Mouse (Mus musculus) thymus, postnatal 4 days (tissue): ENCODE results near the gene BC003965.
"Not testable (repeated sequence)": the region's sequence is repeated elsewhere in the genome, so short reads cannot be mapped to it uniquely, and the experiment has no call there.

Experiments used
- DNase-seq: peaks from one replicate; pipeline ENCODE4 v3.0.0; 2021

BC003965 gene

DNA sequence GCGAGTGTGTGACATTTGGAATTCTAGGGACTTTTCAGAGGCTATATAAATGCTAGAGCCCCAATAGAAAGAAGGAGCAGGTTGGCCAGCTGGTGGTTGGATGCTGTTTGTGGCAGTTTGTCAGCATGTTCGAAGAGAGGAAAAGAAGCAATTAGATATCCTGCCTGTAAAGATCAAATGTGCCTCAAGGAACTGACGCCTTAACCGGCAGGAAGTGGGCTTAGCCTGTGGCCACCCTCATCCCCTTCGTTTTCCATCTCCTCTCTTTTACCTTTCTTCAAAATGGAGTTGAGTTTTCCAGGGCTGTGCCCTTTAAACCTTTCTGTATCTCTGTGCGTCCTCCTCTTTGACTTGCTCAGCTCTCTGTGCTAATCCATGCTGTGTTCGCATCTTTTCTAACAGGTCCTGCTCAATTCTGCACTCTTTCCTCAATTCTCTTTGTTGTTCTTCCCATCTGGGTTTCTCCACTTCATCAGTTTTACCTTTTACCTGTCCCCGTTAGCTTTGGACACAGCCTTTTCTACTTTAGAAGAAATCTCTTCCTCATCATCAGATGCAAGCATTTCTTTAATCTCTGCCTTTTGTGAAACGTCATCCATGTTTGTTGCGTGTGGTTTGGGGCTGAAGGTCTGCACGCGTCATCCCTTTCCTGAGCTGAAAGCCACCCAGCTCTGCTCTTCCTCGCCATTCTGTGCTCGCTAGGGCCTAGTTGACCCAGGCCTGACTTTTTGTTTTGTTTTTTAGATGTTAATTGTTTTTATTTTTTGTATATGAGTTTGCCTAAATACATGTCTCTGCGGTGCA is 35.3 kb downstream of the BC003965 start:
- peak; percentile 40 for DNase-seq

DNA sequence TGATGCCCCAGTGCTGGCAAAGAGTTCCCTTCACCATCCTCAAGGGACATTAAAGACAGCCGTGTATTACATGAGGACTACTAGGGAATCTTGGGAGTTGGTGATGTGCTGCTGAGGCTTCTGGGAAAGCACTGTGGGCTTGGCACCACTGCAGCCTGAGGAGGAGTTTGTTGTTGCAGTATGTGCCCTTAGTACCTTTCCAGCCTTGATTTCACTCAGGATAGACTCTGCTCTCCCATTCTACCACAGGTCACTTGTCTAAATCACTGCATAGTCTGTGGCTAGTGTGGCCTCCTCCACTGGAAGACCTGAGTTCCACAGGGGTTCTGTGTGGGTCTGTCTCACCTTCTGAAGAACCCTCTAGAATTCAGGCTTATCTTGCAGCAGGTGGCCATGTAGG is 36.4 kb downstream of the BC003965 start:
- no peak for DNase-seq

DNA sequence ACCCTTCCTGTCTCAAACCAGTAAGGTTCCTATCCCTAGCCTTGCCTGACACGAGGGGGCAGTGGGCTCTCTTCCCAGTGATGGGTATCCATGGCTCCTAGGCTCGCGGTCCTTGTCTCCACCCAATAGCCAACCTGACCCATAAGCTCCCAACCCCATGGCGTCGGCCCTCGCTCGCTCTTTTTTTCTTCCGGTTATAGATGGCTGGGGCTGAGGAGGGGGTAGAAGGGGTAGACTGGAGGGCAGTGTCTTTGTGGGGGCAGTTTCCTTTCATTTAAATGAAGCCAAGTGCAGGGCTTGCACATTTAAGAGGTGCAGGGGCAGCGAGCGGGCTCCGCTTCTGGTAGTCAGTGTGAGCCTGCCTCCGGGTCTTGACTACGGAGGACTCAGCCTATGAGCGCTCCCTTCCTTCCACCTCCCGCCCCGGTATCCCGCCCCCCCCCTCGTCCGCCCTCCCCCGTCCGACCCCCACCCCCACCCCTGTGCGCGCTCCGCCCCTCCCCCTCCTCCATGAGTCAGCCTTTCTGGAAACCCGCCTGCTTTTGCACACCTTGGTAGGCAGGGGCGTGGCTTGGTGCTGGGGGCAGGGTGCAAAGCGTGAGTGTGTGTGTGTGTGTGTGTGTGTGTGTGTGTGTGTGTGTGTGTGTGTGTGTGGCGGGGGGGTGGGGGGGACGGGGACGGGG is 37.6 kb downstream of the BC003965 start:
- DNase-seq: peak; percentile 90

GRCm38 (mm10) chr17:25222504-25222940 is 38.2 kb downstream of the BC003965 start:
- peak; percentile 64 for DNase-seq

DNA sequence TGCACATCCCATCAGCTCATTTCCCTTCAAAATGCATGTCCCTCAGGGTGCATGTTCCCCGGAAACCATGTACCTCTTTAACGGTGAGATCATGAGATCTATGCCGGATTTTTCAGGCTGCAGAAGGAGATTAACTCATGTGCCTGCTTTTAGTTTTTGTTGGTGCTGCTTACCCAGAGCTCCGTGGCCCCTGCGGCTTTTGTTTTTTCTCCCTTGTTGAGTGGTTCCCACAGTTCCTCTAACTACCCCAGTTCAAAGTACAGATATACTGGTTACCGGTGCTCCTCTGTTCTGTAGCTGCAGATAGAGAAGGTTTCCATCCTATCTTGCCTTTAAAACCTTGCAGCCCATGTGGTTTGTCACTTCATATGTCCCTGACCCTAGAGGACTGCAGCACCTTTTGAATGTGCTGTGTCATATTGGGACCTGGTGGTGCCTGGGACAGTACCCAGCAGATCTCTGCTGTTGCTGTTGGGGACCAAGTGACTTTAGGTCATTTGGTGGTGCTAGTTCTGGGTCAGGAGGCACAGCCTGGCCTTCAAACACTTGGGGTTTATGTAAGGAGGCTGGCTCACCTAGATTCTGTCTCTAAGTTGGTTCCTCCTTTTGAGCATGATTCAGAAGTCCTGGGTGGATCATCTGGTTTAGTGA is 38.7 kb downstream of the BC003965 start:
- no peak for DNase-seq

DNA sequence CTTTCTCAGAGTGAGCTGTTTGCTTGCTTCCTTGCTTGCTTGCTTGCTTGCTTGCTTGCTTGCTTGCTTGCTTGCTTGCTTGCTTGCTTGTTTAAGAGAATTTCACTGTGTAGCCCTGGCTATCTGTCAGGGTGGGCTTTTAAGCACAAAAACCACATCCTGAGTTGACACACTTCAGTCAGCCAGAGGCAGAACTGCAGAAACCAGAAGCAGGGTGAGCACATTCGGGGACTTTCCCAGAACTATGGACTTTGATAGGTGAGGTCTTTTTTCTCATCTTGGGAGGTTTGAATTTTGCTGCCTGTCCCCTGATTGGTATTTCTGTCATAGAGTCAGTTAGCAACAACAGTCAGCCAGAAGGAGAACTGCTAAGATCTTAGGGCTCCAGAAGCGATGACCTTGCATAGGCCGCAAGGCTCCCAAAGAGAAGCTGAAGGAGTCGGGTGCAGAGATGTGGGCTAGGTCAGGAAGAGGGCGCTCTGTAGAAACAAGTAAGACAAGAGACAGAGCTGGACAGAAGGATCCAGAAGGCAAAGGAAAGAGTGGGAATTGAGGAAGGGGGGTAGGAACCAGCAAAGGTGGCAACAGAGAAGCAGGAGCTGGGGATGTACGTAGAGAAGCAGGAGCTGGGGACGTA is 40.4 kb downstream of the BC003965 start:
- DNase-seq: peak; percentile 56

DNA sequence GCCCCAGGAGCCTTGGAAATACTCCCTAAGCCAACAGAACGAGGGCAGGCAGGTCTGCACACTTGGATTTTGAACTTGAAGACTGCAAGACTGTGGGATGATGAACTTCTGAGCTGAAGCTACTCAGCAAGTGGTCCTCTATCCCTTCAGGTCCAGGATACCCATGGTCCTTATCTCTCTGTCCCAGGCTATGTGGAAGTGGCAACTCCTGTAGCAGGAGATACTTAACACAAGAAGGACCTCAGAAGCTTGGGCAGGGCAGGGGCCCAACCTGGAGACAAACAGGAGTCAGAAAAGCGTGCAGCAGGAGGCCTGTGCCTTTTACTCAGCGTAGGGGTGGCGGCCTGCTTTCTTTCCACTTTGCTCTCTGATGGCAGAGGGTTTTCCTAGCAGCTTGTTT is 41.3 kb downstream of the BC003965 start:
- no peak for DNase-seq

- no peak for DNase-seq
Observed at GRCm38 (mm10) chr17:25227991-25228390, 43.6 kb downstream of the BC003965 start.

- peak; percentile 9 for DNase-seq
Observed at GRCm38 (mm10) chr17:25230014-25230655, 45.8 kb downstream of the BC003965 start.

DNA sequence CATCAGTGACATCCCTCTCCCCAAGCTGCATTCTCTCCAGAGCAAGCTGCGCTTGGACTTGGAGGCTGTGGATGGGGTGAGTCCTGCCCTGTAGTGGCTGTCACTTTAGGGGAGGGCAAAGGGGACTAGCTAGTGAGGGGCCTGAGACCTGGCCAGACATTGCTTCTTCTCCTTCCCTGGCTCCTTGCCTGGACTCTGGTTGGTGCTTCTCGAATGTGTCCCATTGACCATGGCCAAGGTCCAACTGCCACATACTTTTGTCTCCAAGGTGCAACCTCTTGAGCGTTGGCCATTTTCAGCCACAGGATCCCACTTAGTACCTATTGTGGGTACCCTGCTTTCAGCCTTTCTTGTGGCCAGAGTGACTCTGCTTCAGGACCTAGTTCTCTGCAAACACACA is 46.3 kb downstream of the BC003965 start:
- DNase-seq: no peak

DNA sequence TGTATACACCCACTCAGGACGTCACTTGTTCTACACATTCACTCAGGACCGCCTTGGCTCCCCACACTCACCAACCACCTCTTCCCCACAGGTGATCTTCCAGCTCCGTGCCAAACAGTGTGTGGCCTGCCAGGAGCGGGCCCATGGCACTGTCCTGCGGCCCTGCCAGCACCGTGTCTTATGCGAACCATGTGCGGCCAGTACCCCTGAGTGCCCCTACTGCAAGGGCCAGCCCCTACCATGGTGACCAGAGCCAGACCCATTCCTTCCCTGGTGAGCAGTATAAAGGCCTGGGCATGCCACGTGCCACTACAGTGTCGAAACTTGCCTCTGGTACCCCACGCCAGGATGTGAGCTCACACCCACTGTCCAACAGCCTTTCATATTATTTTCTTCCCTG is 47.3 kb downstream of the BC003965 start:
- DNase-seq: not testable (repeated sequence)

- DNase-seq: no peak
Observed at GRCm38 (mm10) chr17:25235635-25236034, 51.3 kb downstream of the BC003965 start.
